Mouse (Mus musculus): ENCODE results near the gene Nosip. TPM values are rescaled to one million over a fixed set of nuclear protein-coding genes. Genes with fewer than 3 reads are reported as not detected.
"Not testable (repeated sequence)": the region's sequence is repeated elsewhere in the genome, so short reads cannot be mapped to it uniquely, and the experiment has no call there.

Gene Nosip
- total and polyA plus RNA-seq, 2 experiments: 22.8 to 35.8 TPM

GRCm38 (mm10) chr7:45123186-45123570 lies 60.9 kb downstream of the Nosip start:
- H3K27me3 ChIP-seq (ENCODE audit: control insufficient read depth, insufficient read depth, low read length): no peaks in the 10 kb centered on the region
- H3K4me3 ChIP-seq (ENCODE audit: insufficient read depth, low read depth, low read length): peak overlapping the region; percentile 79
- H3K4me1 ChIP-seq (ENCODE audit: control insufficient read depth, insufficient read depth, low read length): peaks cover 26% of the 10 kb centered on the region
- no peak overlapping the region for H3K27ac ChIP-seq (replicated peaks; ENCODE audit: insufficient read depth, low read depth, low read length)
- no peak for DNase-seq (ENCODE audit: extremely low read depth, low read depth, low spot score)
- peak overlapping the region; percentile 85 for H3K9ac ChIP-seq (ENCODE audit: low read depth, low read length)
- peaks cover 30% of the 10 kb centered on the region; the same call in 1 of the 2 replicates for H3K36me3 ChIP-seq (ENCODE audit: control insufficient read depth, insufficient read depth, low read length)
- H3K79me2 ChIP-seq (ENCODE audit: control insufficient read depth, insufficient read depth, low read length): peaks cover 7% of the 10 kb centered on the region; the same call in 1 of the 2 replicates
- TF ChIP-seq POLR2A (IDR thresholded peaks at IDR 0.05; ENCODE audit: extremely low read depth, insufficient read depth, low read length): no peak
- no peak for TF ChIP-seq CTCF (IDR thresholded peaks at IDR 0.05; ENCODE audit: low read depth, low read length)
- WGBS: 18% methylated on average over 12 of the region's 12 CpGs

- peak within 1 kb of the TSS; percentile 79 for H3K4me3 ChIP-seq (ENCODE audit: insufficient read depth, low read depth, low read length)
- peaks cover 26% of the 10 kb centered on the region for H3K4me1 ChIP-seq (ENCODE audit: control insufficient read depth, insufficient read depth, low read length)
- peaks cover 30% of the 10 kb centered on the region; the same call in 1 of the 2 replicates for H3K36me3 ChIP-seq (ENCODE audit: control insufficient read depth, insufficient read depth, low read length)
- peaks cover 11% of the 10 kb centered on the region; the same call in 1 of the 2 replicates for H3K79me2 ChIP-seq (ENCODE audit: control insufficient read depth, insufficient read depth, low read length)
- peak; percentile 96 for DNase-seq (ENCODE audit: extremely low read depth, low read depth, low spot score)
- peak; percentile 63; the same call in 1 of the 2 replicates for TF ChIP-seq POLR2A (IDR thresholded peaks at IDR 0.05; ENCODE audit: extremely low read depth, insufficient read depth, low read length)
- no peak for TF ChIP-seq CTCF (IDR thresholded peaks at IDR 0.05; ENCODE audit: low read depth, low read length)
- 3% methylated on average over 59 of the region's 59 CpGs for WGBS
- H3K27me3 ChIP-seq (ENCODE audit: control insufficient read depth, insufficient read depth, low read length): no peaks in the 10 kb centered on the region
- peak within 1 kb of the TSS; percentile 75 for H3K27ac ChIP-seq (replicated peaks; ENCODE audit: insufficient read depth, low read depth, low read length)
- peak within 1 kb of the TSS; percentile 85 for H3K9ac ChIP-seq (ENCODE audit: low read depth, low read length)
Observed at GRCm38 (mm10) chr7:45124224-45125143, 62.3 kb downstream of the Nosip start, which contains the start of gene Rps11. Gene Rps11 (minus strand): TSS chr7:45124439.

DNA sequence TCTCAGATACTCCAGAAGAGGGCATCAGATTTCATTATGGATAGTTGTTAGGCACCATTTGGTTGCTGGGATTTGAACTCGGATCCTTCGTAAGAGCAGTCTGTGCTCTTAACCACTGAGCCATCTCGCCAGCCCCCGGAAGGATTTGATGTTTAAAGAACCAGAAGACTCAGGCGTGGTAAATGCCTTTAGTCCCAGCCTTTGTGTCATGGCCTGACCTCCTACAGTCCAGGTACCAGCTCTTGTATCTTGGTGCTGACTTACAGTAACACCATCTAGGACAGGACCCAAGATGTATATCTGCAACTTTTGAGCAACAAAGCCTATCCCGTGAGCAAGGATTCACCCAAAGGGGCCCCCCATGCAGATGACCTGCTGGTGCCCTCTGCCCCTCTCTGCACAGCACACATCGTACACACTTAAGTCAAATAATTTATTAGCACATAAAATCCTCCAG lies 62.9 kb downstream of the Nosip start:
- Histone ChIP-seq H3K36me3 (ENCODE audit: control insufficient read depth, insufficient read depth, low read length) (peaks cover 30% of the 10 kb centered on the region; the same call in 1 of the 2 replicates), H3K27me3 (ENCODE audit: control insufficient read depth, insufficient read depth, low read length) (no peaks in the 10 kb centered on the region), H3K27ac (replicated peaks; ENCODE audit: insufficient read depth, low read depth, low read length) (no peak overlapping the region; the same call in 1 of the 2 replicates), H3K79me2 (ENCODE audit: control insufficient read depth, insufficient read depth, low read length) (peaks cover 11% of the 10 kb centered on the region; the same call in 1 of the 2 replicates), H3K9ac (ENCODE audit: low read depth, low read length) (no peak overlapping the region), H3K4me3 (ENCODE audit: insufficient read depth, low read depth, low read length) (no peak overlapping the region), H3K4me1 (ENCODE audit: control insufficient read depth, insufficient read depth, low read length) (peaks cover 30% of the 10 kb centered on the region)
- TF ChIP-seq CTCF (IDR thresholded peaks at IDR 0.05; ENCODE audit: low read depth, low read length) (no peak), POLR2A (IDR thresholded peaks at IDR 0.05; ENCODE audit: extremely low read depth, insufficient read depth, low read length) (no peak)
- peak; percentile 39 for DNase-seq (ENCODE audit: extremely low read depth, low read depth, low spot score)
- 60% methylated on average over 7 of the region's 7 CpGs for WGBS

DNA sequence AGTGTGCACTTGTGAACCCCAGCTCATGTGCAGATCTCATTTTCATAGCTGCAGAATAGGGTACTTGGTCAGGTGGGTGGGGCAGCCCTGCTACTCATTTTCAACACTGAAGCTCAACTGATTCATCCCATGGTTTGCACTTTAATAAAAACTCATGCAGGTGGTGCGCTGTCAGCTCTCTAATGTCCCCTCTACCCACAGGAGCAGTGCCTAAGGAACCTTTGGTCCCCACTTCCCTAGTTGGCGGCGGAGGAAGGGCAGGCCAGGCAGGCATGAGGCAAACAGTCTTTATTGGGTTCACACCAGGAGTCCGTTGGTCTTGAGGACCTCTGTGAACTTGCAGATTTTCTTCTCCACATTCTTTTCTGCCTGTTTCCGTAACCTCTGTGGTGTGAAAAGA lies 63.4 kb downstream of the Nosip start:
- H3K4me3 ChIP-seq (ENCODE audit: insufficient read depth, low read depth, low read length); H3K27ac ChIP-seq (replicated peaks; ENCODE audit: insufficient read depth, low read depth, low read length): not testable (repeated sequence)

GRCm38 (mm10) chr7:45126147-45126843 lies 64.1 kb downstream of the Nosip start:
- WGBS: 78% methylated on average over 17 of the region's 17 CpGs
- H3K36me3 ChIP-seq (ENCODE audit: control insufficient read depth, insufficient read depth, low read length): peaks cover 29% of the 10 kb centered on the region; the same call in 1 of the 2 replicates
- peak overlapping the region; percentile 95 for H3K9ac ChIP-seq (ENCODE audit: low read depth, low read length)
- no peak for DNase-seq (ENCODE audit: extremely low read depth, low read depth, low spot score)
- no peak overlapping the region for H3K27ac ChIP-seq (replicated peaks; ENCODE audit: insufficient read depth, low read depth, low read length)
- no peak overlapping the region for H3K4me3 ChIP-seq (ENCODE audit: insufficient read depth, low read depth, low read length)
- H3K79me2 ChIP-seq (ENCODE audit: control insufficient read depth, insufficient read depth, low read length): peaks cover 11% of the 10 kb centered on the region; the same call in 1 of the 2 replicates
- TF ChIP-seq POLR2A (IDR thresholded peaks at IDR 0.05; ENCODE audit: extremely low read depth, insufficient read depth, low read length): no peak
- no peak for TF ChIP-seq CTCF (IDR thresholded peaks at IDR 0.05; ENCODE audit: low read depth, low read length)
- no peaks in the 10 kb centered on the region for H3K27me3 ChIP-seq (ENCODE audit: control insufficient read depth, insufficient read depth, low read length)
- peaks cover 35% of the 10 kb centered on the region for H3K4me1 ChIP-seq (ENCODE audit: control insufficient read depth, insufficient read depth, low read length)

More for the DNA sequence above, 63.4 kb downstream of the Nosip start:
- not testable (repeated sequence) for H3K27me3 ChIP-seq (ENCODE audit: control insufficient read depth, insufficient read depth, low read length); DNase-seq (ENCODE audit: extremely low read depth, low read depth, low spot score); H3K9ac ChIP-seq (ENCODE audit: low read depth, low read length)
- Histone ChIP-seq H3K4me1 (ENCODE audit: control insufficient read depth, insufficient read depth, low read length) (peaks cover 31% of the 10 kb centered on the region), H3K79me2 (ENCODE audit: control insufficient read depth, insufficient read depth, low read length) (peaks cover 11% of the 10 kb centered on the region; the same call in 1 of the 2 replicates), H3K36me3 (ENCODE audit: control insufficient read depth, insufficient read depth, low read length) (peaks cover 30% of the 10 kb centered on the region; the same call in 1 of the 2 replicates)
- 86% methylated on average over 5 of the region's 5 CpGs for WGBS
